Mouse (Mus musculus) cerebellum, adult (tissue): ENCODE measurements around the gene Scfd2.
A peak's percentile ranks its signal among the peaks of the same experiment; 100 is the strongest.

Experiments
- ATAC-seq: cut with Nextera tagmentation; 2 replicates; pipeline ENCODE4 v1.9.2; 2017; ENCODE audit warnings: mild to moderate bottlenecking, moderate library complexity, mixed read lengths; ENCODE audit not compliant: insufficient number of reproducible peaks, low FRiP score, low TSS enrichment

Scfd2 gene

DNA sequence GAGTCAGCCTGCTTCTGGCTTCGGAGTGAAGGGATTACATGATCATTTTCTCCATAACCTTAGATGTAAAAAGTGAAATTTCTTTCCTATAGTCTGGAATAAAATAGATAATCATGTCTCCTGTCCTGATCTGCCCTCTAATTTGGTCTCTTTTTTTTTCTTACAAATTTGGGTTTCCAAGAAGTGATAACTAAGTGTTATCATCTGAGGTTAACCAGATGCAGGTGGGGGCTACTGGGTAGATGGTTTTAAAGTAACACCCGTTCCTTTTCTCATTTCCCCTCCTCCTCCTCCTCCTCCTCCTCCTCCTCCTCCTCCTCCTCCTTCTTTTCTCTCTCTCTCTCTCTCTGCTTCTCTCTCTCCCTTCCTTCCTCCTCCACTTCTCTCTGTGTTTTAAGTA is 338.6 kb downstream of the Scfd2 start:
- no peak for ATAC-seq

DNA sequence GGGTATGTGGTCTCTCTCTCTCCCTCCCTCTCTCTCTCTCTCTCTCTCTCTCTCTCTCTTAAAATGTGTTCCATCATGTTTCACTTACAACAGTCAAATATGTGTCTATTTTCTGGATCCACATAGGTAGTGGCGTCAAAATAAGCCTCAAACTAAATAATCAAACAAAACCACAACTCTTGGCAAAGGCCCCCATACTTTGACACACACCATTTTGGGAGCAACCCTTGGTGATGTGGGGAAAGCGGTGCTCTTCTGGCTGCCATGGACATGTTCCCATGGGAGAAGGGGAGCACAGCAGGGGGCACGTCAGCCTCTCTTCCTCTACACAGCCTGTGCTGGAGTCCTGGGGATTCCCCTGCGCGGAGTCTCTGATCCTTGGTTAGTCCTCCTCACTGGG is 340.6 kb downstream of the Scfd2 start:
- no peak for ATAC-seq

DNA sequence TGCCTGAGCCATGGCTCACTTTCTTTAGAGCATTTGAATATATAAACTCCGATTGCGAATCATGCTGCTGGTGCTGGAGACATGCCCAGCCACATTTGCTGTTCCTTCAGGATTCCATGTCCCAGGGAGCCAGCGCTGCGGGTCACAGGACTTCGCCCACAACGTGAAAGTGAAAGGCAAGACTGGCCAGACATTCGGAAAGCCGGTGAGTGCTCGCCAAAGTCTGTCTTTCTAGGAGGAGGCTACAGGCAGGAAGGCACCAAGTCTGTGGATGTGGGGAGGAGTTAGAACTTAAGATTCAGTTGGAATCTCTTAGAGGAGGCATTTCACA is 341.4 kb downstream of the Scfd2 start:
- ATAC-seq, result no peak

DNA sequence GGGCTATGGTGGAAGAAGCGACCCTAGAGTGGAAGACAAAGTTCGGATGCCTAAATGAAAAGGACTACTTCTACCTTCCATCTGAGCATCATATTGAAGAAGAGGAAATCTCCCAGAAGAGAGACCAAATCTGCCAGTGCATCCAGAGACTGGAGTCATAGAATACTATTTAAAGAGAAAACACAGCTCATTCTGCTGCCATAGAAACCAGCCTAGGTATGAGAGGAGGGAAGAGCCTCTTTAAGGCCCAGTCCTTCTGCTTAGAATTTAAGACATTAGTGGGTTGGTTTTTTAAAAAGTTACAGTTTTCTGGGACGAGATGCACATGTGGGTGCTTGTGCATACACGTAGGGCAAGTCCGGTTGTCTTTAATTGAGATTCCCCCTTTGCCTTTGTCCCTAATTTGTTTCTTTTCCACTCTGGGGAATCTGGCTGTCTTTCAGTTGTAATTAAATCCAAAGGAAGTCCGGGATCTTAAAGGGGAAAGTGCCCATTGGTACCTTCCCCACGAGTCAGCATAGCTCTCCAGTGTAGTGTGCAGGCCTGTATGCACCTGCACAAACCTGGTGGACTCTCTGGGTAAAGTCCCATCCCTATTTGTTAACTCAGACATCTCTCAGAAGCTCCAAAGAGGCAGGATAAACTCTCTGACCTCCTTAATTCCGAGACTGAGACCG is 341.9 kb downstream of the Scfd2 start:
- no peak for ATAC-seq

DNA sequence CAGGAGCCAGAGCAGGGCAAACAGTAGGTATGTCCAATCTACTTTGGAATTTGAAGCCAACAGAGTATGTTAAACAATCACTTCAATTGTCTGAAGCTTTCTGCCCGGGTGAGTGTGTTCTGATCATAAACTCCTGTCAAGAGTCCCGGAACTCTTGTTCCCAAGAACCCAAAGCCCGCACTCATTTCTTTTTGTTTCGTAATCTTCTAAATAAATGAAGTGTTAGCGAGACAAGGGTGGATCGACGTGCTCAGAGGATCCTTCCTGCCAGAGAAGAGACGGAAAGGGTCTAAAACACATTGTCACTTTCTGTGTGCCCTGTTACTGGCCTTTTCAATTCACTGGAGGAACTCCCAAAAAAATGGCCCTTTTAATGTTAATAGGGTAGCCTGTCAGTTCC is 342.7 kb downstream of the Scfd2 start:
- ATAC-seq, result no peak

DNA sequence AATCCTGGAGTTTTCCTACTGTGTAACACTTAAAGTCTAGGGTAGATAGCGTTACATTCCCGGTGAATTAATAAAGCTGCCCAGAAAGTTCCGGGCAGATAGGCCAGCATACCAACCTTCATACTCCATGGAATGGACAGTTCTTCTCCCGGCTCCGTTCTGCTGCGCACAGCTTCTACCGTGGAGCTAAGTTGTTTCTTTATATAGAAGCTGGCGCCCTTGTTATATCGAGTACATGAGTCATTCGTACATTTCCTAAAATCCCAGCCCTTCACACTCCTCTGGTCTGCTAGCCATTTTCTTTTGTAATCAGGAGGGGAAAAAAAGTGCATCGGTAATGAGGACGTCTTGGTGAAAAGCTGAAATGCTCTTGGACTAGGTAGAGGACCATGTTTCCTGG is 343.5 kb downstream of the Scfd2 start:
- ATAC-seq, result no peak

DNA sequence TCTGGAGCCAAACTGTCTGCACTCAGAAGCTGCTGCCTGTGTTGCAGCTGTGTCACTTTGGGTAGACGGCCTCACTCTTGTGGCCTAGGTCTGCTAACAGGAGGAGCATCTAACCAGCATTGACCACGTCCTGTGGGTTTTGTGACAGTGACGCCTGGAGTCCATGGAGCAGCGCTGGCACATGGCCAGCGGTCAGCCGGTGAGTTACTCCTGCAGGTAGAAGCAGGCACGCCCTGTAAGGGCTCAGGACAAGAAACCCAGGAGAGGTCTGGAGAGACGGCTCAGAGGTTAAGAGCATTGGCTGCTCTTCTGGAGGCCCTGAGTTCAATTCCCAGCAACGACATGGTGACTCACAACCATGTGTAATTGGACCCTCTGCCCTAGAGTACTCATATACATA is 347.0 kb downstream of the Scfd2 start:
- ATAC-seq, result no peak

DNA sequence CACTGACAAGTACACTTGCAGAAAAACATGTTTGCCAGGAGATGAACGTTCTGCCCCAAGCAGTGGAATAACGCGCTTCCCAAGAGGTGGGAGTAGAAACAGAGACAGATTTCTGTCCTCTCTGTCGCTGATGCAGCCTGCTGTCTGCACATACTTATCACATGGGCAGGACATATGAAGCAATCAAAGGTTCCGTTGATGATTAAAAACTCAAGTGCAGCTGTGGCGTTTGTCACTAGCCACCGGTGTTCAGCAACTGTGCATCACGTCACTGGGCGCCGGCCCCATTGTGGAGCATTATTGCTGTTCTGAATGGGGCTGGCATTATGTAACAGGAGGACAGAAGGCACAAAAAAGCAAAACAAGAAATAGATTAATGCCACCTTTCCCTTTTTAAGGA is 348.4 kb downstream of the Scfd2 start:
- no peak for ATAC-seq

DNA sequence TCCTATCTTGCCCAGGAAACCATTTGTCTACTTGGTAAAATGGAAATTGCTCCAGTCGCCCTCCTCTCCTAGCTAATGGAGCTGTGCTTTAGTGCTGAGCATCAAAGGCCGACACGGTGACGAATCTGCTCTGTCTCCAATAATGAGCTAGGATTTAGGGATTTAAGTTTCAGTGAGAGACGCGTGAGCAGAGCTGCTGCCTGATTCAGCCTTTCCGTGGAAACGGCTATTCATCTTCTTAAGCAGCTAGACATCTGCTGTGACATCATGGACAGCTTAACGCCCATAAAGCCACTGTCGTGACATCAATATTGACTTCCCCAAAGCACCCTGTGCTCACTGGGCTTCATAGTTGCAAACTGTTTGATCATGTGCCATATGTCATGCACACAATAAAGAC is 351.3 kb downstream of the Scfd2 start:
- ATAC-seq, result no peak

DNA sequence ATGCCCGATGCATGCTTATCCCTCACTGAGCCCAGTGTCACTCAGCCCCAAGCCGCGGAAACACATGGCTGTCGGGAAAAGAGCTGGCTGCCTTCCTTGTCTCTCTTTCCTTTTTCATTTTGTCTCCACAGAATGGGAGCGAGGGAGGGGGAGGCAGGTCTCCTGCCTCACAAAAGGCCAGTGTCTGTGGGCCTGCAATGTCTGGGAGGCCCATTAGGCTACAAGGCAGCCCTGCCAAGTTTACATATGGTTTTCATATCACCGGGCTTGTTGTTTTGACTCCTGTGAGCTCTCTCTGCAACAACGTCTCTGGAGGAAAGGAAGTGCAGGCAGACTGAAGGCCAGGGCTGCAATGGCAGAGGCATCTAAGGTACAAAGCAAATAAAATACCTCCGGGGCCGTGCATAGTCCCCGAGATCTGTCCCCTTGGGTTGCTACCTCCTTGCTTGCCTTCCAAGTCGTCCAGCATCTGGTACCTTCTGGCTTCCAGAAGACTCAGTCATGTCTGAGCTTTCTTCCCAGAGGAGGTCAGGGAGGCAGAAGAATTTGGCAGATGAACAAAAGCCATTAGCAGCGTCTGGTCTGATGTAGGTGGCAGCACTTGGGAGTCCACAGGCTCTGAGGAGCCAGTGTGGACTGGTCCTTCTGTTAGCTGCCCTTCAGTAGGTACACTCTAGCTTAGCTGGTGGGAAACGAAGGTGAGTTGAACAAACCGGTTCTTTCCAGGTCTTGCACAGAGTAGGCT is 355.9 kb downstream of the Scfd2 start:
- ATAC-seq, result peak; percentile 74

DNA sequence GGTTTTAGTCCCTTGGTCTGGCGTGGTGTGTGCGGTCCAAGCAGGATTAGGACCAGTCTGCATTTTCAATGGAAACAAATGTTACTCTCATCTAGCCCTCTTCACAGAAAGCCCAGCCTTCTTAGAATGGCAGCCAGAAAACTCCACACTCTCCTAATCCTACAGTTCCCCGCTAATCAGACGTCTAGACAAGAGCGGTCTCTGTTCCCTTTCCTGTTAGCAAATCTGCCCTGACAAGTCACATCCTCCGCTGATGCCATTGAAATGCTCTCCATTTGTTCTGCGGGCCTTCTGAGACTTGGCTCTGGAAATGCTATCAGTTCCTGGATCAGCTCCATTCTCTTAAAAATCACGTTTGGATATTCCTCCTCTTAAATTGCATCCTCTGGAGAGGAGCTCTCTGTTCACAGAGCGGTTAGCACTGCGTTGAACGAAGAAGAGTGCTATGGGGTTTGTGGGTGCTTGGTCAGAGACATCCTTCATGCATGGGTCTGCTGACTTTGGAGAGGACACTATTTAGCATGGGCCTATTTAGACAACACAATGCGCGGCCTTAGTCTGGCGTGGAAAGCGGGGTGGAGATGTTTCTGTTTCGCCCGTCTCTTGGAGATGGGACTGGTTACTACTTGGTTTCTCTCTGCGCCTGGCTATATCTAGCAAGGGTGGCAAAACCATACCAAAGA is 358.3 kb downstream of the Scfd2 start:
- ATAC-seq, result no peak

DNA sequence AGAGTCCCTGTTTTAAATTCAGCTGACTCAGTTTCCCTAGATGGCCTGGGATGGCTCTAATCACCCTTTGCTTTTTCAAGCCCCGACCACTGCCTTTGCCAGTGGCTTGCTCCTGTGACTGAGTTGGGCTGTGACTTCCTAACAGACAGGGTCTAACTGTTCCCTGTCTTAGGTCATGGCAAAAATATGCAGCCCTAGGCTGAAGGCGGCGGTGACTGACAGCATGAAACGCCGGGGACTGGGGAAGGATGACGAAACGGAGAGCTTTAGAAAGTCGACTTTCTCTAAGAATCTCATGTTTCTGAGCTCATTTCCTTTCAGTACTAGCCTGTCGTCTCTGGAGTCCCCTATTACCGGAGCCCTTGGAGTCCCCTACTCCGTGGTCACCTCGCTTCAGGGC is 359.4 kb downstream of the Scfd2 start:
- no peak for ATAC-seq

DNA sequence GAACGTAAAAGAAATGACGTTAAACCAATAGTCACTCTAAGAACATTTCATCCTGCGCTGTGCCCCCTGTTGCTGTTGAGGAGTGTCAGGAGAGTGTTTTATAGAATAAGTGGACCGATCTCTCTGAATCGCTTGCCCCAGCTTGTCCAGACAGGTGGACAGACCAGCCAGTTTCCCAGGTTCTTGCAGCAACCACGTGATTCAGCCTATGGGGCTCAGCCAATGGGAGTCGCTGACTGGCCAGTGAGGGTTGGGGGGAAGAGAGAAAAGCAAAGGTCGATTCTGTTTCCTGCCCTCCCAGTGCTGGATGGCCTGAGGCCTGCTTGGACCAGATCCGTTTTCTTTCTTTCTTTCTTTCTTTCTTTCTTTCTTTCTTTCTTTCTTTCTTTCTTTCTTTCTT is 359.8 kb downstream of the Scfd2 start:
- no peak for ATAC-seq

DNA sequence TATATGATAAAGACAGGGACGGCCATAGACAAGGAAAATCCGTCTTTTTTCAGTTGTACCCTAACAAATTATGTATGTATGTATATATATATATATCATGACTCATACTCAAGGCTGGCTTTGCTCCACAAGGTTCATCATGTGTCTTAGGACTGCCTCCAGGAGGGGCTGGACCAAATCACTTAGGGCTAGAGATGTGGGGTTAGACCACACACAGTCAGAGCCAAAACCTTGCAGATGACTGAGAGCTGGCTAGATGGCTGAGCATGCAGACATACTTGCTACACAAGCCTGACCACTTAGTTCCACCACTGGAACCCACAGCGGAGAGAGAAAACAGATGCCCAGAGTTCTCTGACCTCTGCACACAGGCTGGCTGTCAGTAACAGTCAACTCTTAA is 363.5 kb downstream of the Scfd2 start:
- ATAC-seq, result no peak

DNA sequence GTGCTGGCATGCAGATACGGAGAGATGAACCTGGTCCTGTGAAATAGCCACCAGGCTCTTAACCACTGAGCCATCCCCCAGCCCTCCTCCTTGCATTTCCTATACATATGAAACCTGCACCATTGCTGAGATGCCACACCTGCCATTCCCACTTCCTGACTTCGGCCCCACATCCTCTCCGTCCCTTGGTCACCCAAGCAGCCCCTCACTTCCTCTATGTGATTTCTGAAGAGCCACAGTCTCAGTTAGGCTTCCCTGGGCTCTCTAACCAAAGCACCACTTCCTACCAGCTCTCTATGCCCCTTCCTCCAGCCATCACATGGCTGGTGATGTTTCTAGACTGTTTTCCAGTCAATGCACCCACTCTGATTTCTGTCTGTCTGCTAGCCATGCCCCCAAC is 364.9 kb downstream of the Scfd2 start:
- no peak for ATAC-seq

DNA sequence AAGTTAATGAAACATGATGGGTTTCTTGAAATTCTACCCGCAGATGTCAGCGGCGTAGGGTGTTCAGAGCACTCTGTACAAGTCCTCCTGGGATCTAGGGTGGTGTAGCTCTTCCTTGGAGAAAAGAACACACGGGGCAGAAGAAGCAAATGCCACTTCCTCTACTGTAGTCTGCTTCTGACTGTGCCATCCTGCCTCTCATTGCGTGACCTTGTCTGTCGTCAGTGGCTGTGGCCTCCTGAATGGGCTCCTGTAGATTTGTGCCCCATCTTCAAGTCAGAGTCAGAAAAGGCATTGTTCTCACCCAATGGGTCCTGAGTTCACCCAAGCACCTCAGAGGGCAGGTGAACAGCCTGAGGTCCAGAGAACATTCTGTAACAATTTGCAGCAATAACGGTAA is 367.0 kb downstream of the Scfd2 start:
- no peak for ATAC-seq

DNA sequence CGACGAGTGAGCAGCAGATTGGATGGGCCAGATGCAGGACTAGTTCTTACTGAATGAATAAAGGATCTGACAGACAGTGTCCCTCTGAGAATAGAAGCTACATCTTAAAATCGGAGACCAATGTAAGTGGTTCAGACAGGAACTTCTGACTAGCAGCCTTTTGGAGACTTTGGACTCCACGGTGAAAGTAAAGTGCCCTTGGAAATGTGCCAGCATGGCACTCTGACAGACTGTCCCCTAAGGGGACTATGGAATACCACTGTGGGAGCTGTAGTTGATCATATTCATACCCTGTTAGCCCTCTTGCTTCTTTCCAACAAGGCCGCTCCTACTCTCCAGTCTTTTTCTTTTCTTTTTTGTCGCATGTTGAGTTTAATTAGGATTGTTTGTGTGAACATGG is 368.4 kb downstream of the Scfd2 start:
- no peak for ATAC-seq

DNA sequence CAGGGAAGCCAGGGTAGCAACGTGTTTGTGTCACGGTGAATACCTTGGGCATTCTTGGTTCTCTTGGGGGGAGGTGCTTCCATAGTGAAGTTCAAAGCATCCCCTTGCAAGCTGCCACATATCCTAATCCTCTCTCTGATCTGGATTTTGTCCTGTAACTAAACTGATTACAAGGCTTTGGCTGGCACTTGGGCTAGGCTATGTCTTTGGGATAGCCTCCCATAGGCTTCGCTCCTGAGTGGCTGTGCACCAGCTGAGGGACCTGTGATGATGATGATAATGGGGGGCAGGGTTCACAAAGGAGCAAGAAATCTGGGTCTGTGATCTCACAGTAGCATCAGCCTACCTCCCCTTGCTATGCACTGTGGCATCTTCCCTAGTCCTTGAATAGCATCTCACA is 369.5 kb downstream of the Scfd2 start:
- ATAC-seq, result no peak

DNA sequence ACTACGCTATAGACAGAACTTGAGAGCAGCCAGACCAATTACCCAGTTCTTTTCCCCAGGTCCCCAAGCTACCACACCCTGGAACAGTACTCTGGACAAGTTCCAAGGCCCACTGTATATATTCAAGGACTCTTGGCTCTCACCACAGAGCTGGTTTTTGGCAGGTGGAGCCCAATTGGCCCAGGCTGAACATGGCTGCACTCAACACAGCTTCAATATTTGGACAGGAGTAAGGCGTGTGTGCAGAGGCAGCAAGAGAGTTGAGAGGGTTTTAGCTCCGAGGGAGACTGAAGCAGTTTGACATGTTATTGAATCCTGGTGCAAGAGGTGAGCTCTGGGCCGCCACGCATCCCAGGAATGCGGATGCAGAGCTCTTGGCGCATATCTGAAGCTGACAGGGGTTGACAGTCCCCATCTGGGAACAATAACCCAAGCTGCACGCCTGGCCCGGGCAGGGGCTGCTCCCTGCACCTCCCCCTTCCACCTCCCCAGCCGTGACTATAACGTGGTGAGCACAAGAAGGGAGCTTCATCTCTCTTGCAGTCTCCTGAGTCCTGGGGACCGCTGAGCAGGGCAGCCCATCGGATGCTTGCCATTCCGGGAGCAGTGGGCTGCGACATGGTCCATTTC is 370.1 kb downstream of the Scfd2 start:
- ATAC-seq, result no peak

DNA sequence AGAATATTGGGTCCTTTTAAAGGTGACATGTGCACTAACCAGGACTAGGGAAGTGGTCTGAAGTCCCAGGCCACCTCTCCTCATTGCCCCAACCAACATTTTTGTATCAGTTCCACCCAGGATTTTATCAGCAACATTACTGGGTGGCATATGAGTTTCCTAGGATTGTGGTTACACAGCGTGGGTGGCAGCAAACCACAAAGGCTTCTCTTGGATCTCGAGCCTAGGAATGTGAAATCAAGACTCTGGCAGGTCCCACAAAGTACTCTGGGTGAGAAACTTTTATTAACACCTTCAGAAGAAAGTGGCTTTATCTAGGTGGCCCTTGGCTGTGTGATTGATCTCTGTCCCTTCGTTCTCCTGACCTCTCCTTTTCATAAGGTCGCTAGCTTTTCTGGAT is 371.2 kb downstream of the Scfd2 start:
- ATAC-seq, result no peak

DNA sequence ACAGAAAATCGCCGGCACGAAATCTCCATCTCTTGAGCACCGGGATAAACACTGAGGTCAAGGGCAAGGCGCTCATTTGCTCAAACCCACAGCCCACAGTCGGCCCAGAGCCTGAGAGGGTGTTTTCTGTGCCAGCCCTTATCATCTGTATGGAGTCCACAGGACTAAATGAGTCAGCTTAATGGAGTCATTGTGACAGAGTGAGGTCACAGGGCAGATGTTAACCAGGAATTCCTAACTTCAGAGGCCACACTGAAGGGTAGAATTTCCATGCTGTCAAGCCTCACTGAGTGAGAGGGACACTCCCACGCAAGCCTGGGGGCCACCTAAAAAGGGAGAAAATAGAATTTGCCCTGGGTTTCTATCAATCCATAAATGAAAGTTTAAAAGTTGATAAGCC is 371.7 kb downstream of the Scfd2 start:
- no peak for ATAC-seq
